Mouse (Mus musculus): ENCODE measurements at regions not wholly inside any gene's neighbourhood (a gene's known extent, or its start where the extent isn't known, plus 50 kb on each side); places are given as distances from the start of the nearest gene placed in this dataset.

GRCm38 (mm10) chr2:78520258-78521023 is 347.5 kb upstream of the Ube2e3 start:
- no peak overlapping the region for H3K9ac ChIP-seq
- no peaks in the 10 kb centered on the region for H3K36me3 ChIP-seq
- no peaks in the 10 kb centered on the region for H3K9me3 ChIP-seq
- no peaks in the 10 kb centered on the region for H3K4me1 ChIP-seq
- no peak overlapping the region for H3K27ac ChIP-seq
- H3K4me3 ChIP-seq = no peak overlapping the region
- no peak for ATAC-seq (ENCODE audit: insufficient number of reproducible peaks, low FRiP score, low TSS enrichment, low read depth)
- WGBS = 93% methylated on average over 4 of the region's 4 CpGs
- H3K4me2 ChIP-seq = no peak overlapping the region
- H3K27me3 ChIP-seq = no peaks in the 10 kb centered on the region

GRCm38 (mm10) chr2:78493115-78493514 is 374.8 kb upstream of the Ube2e3 start:
- Histone ChIP-seq H3K36me3 (no peaks in the 10 kb centered on the region), H3K9ac (no peak overlapping the region), H3K4me1 (no peaks in the 10 kb centered on the region), H3K4me3 (no peak overlapping the region), H3K9me3 (no peaks in the 10 kb centered on the region), H3K27ac (no peak overlapping the region), H3K4me2 (no peak overlapping the region), H3K27me3 (no peaks in the 10 kb centered on the region)
- no peak for ATAC-seq (ENCODE audit: insufficient number of reproducible peaks, low FRiP score, low TSS enrichment, low read depth)

GRCm38 (mm10) chr2:78480036-78480435 is 387.9 kb upstream of the Ube2e3 start:
- no peak overlapping the region for H3K27ac ChIP-seq
- 46% methylated on average over 4 of the region's 4 CpGs for WGBS
- no peak overlapping the region for H3K4me3 ChIP-seq
- ATAC-seq (ENCODE audit: insufficient number of reproducible peaks, low FRiP score, low TSS enrichment, low read depth) = no peak
- no peaks in the 10 kb centered on the region for H3K36me3 ChIP-seq
- no peak overlapping the region for H3K9ac ChIP-seq
- H3K4me2 ChIP-seq = no peak overlapping the region
- no peaks in the 10 kb centered on the region for H3K27me3 ChIP-seq
- H3K9me3 ChIP-seq = no peaks in the 10 kb centered on the region
- no peaks in the 10 kb centered on the region for H3K4me1 ChIP-seq

GRCm38 (mm10) chr2:78459444-78459843 is 408.5 kb upstream of the Ube2e3 start:
- no peak overlapping the region for H3K9ac ChIP-seq
- no peak for ATAC-seq (ENCODE audit: insufficient number of reproducible peaks, low FRiP score, low TSS enrichment, low read depth)
- H3K27me3 ChIP-seq = no peaks in the 10 kb centered on the region
- no peak overlapping the region for H3K4me3 ChIP-seq
- 77% methylated on average over 4 of the region's 4 CpGs for WGBS
- 0 out of 2 replicates have a peak, but pooled peaks cover 5% of the 10 kb centered on the region for H3K4me1 ChIP-seq
- H3K27ac ChIP-seq = no peak overlapping the region
- no peaks in the 10 kb centered on the region for H3K36me3 ChIP-seq
- no peaks in the 10 kb centered on the region for H3K9me3 ChIP-seq
- no peak overlapping the region for H3K4me2 ChIP-seq

GRCm38 (mm10) chr2:78453411-78453810 is 414.5 kb upstream of the Ube2e3 start:
- no peak for ATAC-seq (ENCODE audit: insufficient number of reproducible peaks, low FRiP score, low TSS enrichment, low read depth)
- Histone ChIP-seq H3K4me3 (no peak overlapping the region), H3K4me2 (no peak overlapping the region), H3K36me3 (no peaks in the 10 kb centered on the region), H3K27me3 (no peaks in the 10 kb centered on the region; the same call in 1 of the 2 replicates), H3K4me1 (no peaks in the 10 kb centered on the region), H3K27ac (no peak overlapping the region), H3K9me3 (no peaks in the 10 kb centered on the region), H3K9ac (no peak overlapping the region)
- WGBS = 87% methylated on average over 3 of the region's 3 CpGs

- no peaks in the 10 kb centered on the region for H3K36me3 ChIP-seq
- no peak overlapping the region for H3K4me2 ChIP-seq
- H3K9ac ChIP-seq = no peak overlapping the region
- H3K4me3 ChIP-seq = no peak overlapping the region
- no peaks in the 10 kb centered on the region for H3K9me3 ChIP-seq
- no peak overlapping the region for H3K27ac ChIP-seq
- ATAC-seq (ENCODE audit: insufficient number of reproducible peaks, low FRiP score, low TSS enrichment, low read depth) = no peak
- no peaks in the 10 kb centered on the region for H3K27me3 ChIP-seq
- no peaks in the 10 kb centered on the region for H3K4me1 ChIP-seq
Measured at GRCm38 (mm10) chr2:78436816-78437215, 431.1 kb upstream of the Ube2e3 start.

GRCm38 (mm10) chr2:78435071-78435470 is 432.9 kb upstream of the Ube2e3 start:
- Histone ChIP-seq H3K4me1 (no peaks in the 10 kb centered on the region), H3K9ac (no peak overlapping the region), H3K36me3 (no peaks in the 10 kb centered on the region), H3K4me2 (no peak overlapping the region), H3K27ac (no peak overlapping the region), H3K27me3 (no peaks in the 10 kb centered on the region), H3K9me3 (no peaks in the 10 kb centered on the region), H3K4me3 (no peak overlapping the region)
- WGBS = 35% methylated on average over 2 of the region's 2 CpGs
- no peak for ATAC-seq (ENCODE audit: insufficient number of reproducible peaks, low FRiP score, low TSS enrichment, low read depth)

- ATAC-seq (ENCODE audit: insufficient number of reproducible peaks, low FRiP score, low TSS enrichment, low read depth) = no peak
- Histone ChIP-seq H3K27me3 (no peaks in the 10 kb centered on the region), H3K4me2 (no peak overlapping the region), H3K4me3 (no peak overlapping the region), H3K9ac (no peak overlapping the region), H3K36me3 (no peaks in the 10 kb centered on the region), H3K9me3 (no peaks in the 10 kb centered on the region), H3K27ac (no peak overlapping the region), H3K4me1 (no peaks in the 10 kb centered on the region)
Measured at GRCm38 (mm10) chr2:78427659-78428336, 440.1 kb upstream of the Ube2e3 start.

GRCm38 (mm10) chr2:78418561-78419338 is 449.2 kb upstream of the Ube2e3 start:
- no peaks in the 10 kb centered on the region for H3K9me3 ChIP-seq
- no peaks in the 10 kb centered on the region for H3K27me3 ChIP-seq
- no peak overlapping the region for H3K27ac ChIP-seq
- no peak overlapping the region for H3K4me2 ChIP-seq
- ATAC-seq (ENCODE audit: insufficient number of reproducible peaks, low FRiP score, low TSS enrichment, low read depth) = no peak
- H3K4me3 ChIP-seq = no peak overlapping the region
- no peaks in the 10 kb centered on the region for H3K4me1 ChIP-seq
- H3K36me3 ChIP-seq = no peaks in the 10 kb centered on the region
- 41% methylated on average over 3 of the region's 3 CpGs for WGBS
- H3K9ac ChIP-seq = no peak overlapping the region

- Histone ChIP-seq H3K4me2 (no peak overlapping the region), H3K4me3 (no peak overlapping the region), H3K27ac (no peak overlapping the region), H3K9ac (no peak overlapping the region), H3K36me3 (no peaks in the 10 kb centered on the region), H3K9me3 (no peaks in the 10 kb centered on the region), H3K27me3 (no peaks in the 10 kb centered on the region), H3K4me1 (no peaks in the 10 kb centered on the region)
- ATAC-seq (ENCODE audit: insufficient number of reproducible peaks, low FRiP score, low TSS enrichment, low read depth) = no peak
- 36% methylated on average over 2 of the region's 2 CpGs for WGBS
Measured at GRCm38 (mm10) chr2:78416574-78417109, 451.3 kb upstream of the Ube2e3 start.

GRCm38 (mm10) chr2:78412985-78413384 is 454.9 kb upstream of the Ube2e3 start:
- Histone ChIP-seq H3K4me1 (no peaks in the 10 kb centered on the region), H3K4me3 (no peak overlapping the region), H3K27me3 (no peaks in the 10 kb centered on the region), H3K4me2 (no peak overlapping the region), H3K9me3 (no peaks in the 10 kb centered on the region), H3K36me3 (no peaks in the 10 kb centered on the region), H3K9ac (no peak overlapping the region), H3K27ac (no peak overlapping the region)
- 80% methylated on average over 4 of the region's 4 CpGs for WGBS
- ATAC-seq (ENCODE audit: insufficient number of reproducible peaks, low FRiP score, low TSS enrichment, low read depth) = no peak

GRCm38 (mm10) chr2:78403890-78404289 is 457.7 kb upstream of the Cwc22 start:
- Histone ChIP-seq H3K4me1 (no peaks in the 10 kb centered on the region), H3K4me3 (no peak overlapping the region), H3K27ac (no peak overlapping the region), H3K9me3 (no peaks in the 10 kb centered on the region), H3K9ac (no peak overlapping the region), H3K4me2 (no peak overlapping the region), H3K27me3 (no peaks in the 10 kb centered on the region), H3K36me3 (no peaks in the 10 kb centered on the region)
- WGBS = 71% methylated on average over 3 of the region's 3 CpGs
- no peak for ATAC-seq (ENCODE audit: insufficient number of reproducible peaks, low FRiP score, low TSS enrichment, low read depth)

Data from limb, embryonic 15.5 days (tissue).